10 mouse cellular contexts compared by ENCODE assay signal in the genomic region with DNA sequence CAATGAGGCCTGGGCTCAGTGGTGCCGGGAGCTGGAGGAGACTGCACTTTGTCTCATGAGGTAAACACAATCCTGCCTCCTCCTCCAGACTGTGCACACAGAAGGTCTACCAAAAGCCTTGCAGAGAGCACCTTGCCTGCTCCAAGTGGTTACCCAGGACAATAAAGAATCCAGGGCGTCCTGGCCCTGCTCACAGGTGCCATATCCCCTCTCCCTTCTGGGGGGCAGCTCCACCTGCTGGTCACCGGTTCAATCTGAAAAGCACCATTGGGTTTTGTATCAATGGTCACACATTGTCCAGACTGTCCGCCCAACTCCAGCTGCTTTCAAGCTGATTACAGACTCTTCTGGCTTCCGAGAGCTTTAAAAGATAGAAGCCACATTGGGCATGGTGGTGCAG. TPM values are rescaled to one million over a fixed set of nuclear protein-coding genes. Genes with fewer than 3 reads are reported as not detected.
DNase-seq lines count a peak whose midpoint lies in the region; ATAC-seq and TF ChIP-seq lines count a peak whose summit lies in the region.
"Had no signal": no experiment of that assay in that cellular context is flagged by ENCODE, and none has a peak within 500 bp of the region (broad histone marks: within the 10 kb centered on the region; RNA-seq: fewer than 3 reads in every experiment).

No protein-coding gene starts in this region.

- no peaks in the 10 kb centered on the region for H3K27me3 ChIP-seq in intestine, embryonic 14.5 days (replicated peaks; ENCODE audit: control insufficient read depth, insufficient read depth, low read length)
- no peaks in the 10 kb centered on the region for H3K27me3 ChIP-seq in intestine, embryonic 15.5 days (replicated peaks)
- peaks cover 11% of the 10 kb centered on the region for H3K27me3 ChIP-seq in E14TG2a.4 (ENCODE audit: insufficient read depth, low read length)
- H3K27me3 ChIP-seq in lung, embryonic 14.5 days (ENCODE audit: insufficient read depth, low read length) = no peaks in the 10 kb centered on the region
- H3K27me3 ChIP-seq: lung, embryonic 15.5 days had no signal

- WGBS in intestine, embryonic 14.5 days = 43% methylated on average over 5 of the region's 5 CpGs
- WGBS in intestine, embryonic 15.5 days = 45% methylated on average over 5 of the region's 5 CpGs
- 56% methylated on average over 5 of the region's 5 CpGs for WGBS in lung, embryonic 14.5 days

- no peaks in the 10 kb centered on the region for H3K4me1 ChIP-seq in intestine, embryonic 14.5 days (replicated peaks; ENCODE audit: control insufficient read depth, insufficient read depth, low read length)
- no peaks in the 10 kb centered on the region for H3K4me1 ChIP-seq in intestine, embryonic 15.5 days (replicated peaks)
- peaks cover 15% of the 10 kb centered on the region for H3K4me1 ChIP-seq in E14TG2a.4 (replicated peaks; ENCODE audit: low read depth, low read length)
- H3K4me1 ChIP-seq in lung, embryonic 14.5 days (ENCODE audit: insufficient read depth) = no peaks in the 10 kb centered on the region
- H3K4me1 ChIP-seq: lung, embryonic 15.5 days had no signal

- no peak overlapping the region for H3K9ac ChIP-seq in intestine, embryonic 14.5 days (ENCODE audit: low read length)
- H3K9ac ChIP-seq in intestine, embryonic 15.5 days = no peak overlapping the region
- H3K9ac ChIP-seq in lung, embryonic 14.5 days = no peak overlapping the region
- H3K9ac ChIP-seq: lung, embryonic 15.5 days had no signal

- H3K9me3 ChIP-seq in intestine, embryonic 14.5 days (ENCODE audit: control insufficient read depth, low read length) = peaks cover 3% of the 10 kb centered on the region; the same call in 1 of the 2 replicates
- no peaks in the 10 kb centered on the region for H3K9me3 ChIP-seq in intestine, embryonic 15.5 days
- peaks cover 4% of the 10 kb centered on the region for H3K9me3 ChIP-seq in E14TG2a.4 (ENCODE audit: low read length)
- peaks cover 8% of the 10 kb centered on the region; the same call in 1 of the 2 replicates for H3K9me3 ChIP-seq in lung, embryonic 14.5 days (ENCODE audit: low read depth, low read length)
- H3K9me3 ChIP-seq: lung, embryonic 15.5 days had no signal

- no peak overlapping the region for H3K4me2 ChIP-seq in intestine, embryonic 14.5 days (ENCODE audit: low read length)
- no peak overlapping the region for H3K4me2 ChIP-seq in intestine, embryonic 15.5 days (replicated peaks)
- no peak overlapping the region for H3K4me2 ChIP-seq in lung, embryonic 14.5 days
- H3K4me2 ChIP-seq: lung, embryonic 15.5 days had no signal

- H3K27ac ChIP-seq in intestine, embryonic 14.5 days (ENCODE audit: low read depth) = no peak overlapping the region
- no peak overlapping the region for H3K27ac ChIP-seq in intestine, embryonic 15.5 days
- no peak overlapping the region for H3K27ac ChIP-seq in lung, embryonic 14.5 days (ENCODE audit: low read depth)
- H3K27ac ChIP-seq: lung, embryonic 15.5 days had no signal

- peak; percentile 45 for TF ChIP-seq CTCF in E14TG2a.4 (conservative IDR thresholded peaks at IDR 0.05; ENCODE audit: low read length)
- TF ChIP-seq CTCF in lung, embryonic 14.5 days (IDR thresholded peaks at IDR 0.05; ENCODE audit: low read depth) = peak; percentile 64

- no peaks in the 10 kb centered on the region for H3K36me3 ChIP-seq in intestine, embryonic 14.5 days (ENCODE audit: control insufficient read depth, insufficient read depth, low read length)
- no peaks in the 10 kb centered on the region for H3K36me3 ChIP-seq in intestine, embryonic 15.5 days
- no peaks in the 10 kb centered on the region for H3K36me3 ChIP-seq in E14TG2a.4 (ENCODE audit: insufficient read depth, low read length)
- no peaks in the 10 kb centered on the region for H3K36me3 ChIP-seq in lung, embryonic 14.5 days (ENCODE audit: insufficient read depth)
- H3K36me3 ChIP-seq: lung, embryonic 15.5 days had no signal

- DNase-seq in intestine, embryonic 14.5 days (ENCODE audit: low spot score) = no peak
- peak; percentile 51 for DNase-seq in lung, embryonic 14.5 days
- DNase-seq in left cerebral cortex, adult 18-20 months (ENCODE audit: low spot score in 2 of 2) = no peak
- DNase-seq in gastrocnemius, postnatal 36 days = no peak
- no peak for DNase-seq in layer of hippocampus, postnatal 25 days (ENCODE audit: extremely low spot score in 1 of 2, low spot score in 1 of 2)
- DNase-seq: right cerebral cortex, postnatal 4 days had no signal

- 0 out of 2 replicates have a peak, but pooled peaks have one; percentile 55 for ATAC-seq in intestine, embryonic 14.5 days (replicated peaks; ENCODE audit: low FRiP score, low TSS enrichment, low read depth)
- no peak for ATAC-seq in intestine, embryonic 15.5 days
- peak; percentile 65 for ATAC-seq in common myeloid progenitor, adult 5-6 weeks (replicated peaks; ENCODE audit: low read depth, poor library complexity, severe bottlenecking)
- no peak for ATAC-seq in lung, embryonic 14.5 days (ENCODE audit: insufficient read depth)

- intact Hi-C loops in gastrocnemius, postnatal 36 days (cut with DNase I) = no loop called here

- H3K4me3 ChIP-seq in intestine, embryonic 14.5 days (ENCODE audit: low read depth, low read length) = no peak overlapping the region
- no peak overlapping the region for H3K4me3 ChIP-seq in intestine, embryonic 15.5 days (replicated peaks)
- no peak overlapping the region for H3K4me3 ChIP-seq in E14TG2a.4 (replicated peaks; ENCODE audit: low read length)
- H3K4me3 ChIP-seq in lung, embryonic 14.5 days (ENCODE audit: low read depth, low read length) = no peak overlapping the region
- H3K4me3 ChIP-seq: lung, embryonic 15.5 days had no signal

RNA-seq across cellular contexts. Expression of a gene that starts 32.0 kb away (rescaled TPM):
- 123 and 129 TPM in 2 replicates for polyA plus RNA-seq in intestine, embryonic 14.5 days (2014; fragmentation: Nextera tagmentation; extraction: Ambion mirVana)
- 99.8 and 112 TPM in 2 replicates for polyA plus RNA-seq in intestine, embryonic 15.5 days (2015; fragmentation: Nextera tagmentation; extraction: Ambion mirVana)
- total RNA-seq in common myeloid progenitor, adult 5-6 weeks (2017) = 109 and 111 TPM in 2 replicates
- 133 and 135 TPM in 2 replicates for polyA plus RNA-seq in lung, embryonic 14.5 days (2014; fragmentation: Nextera tagmentation; extraction: Ambion mirVana)
- total RNA-seq in left cerebral cortex, adult 18-20 months (2021) = 100 to 1,000 TPM in 1 of 2 experiments, 10 to 100 TPM in 1; 89.0 to 101 TPM
- 10 to 100 TPM; 40.0 to 43.3 TPM for total RNA-seq in gastrocnemius, postnatal 36 days (2021)
- 10 to 100 TPM; 75.7 to 87.6 TPM for total RNA-seq in layer of hippocampus, postnatal 25 days (2021)

RNA-seq across cellular contexts. Expression of a gene that starts 42.9 kb away (rescaled TPM):
- polyA plus RNA-seq in intestine, embryonic 14.5 days (2014; fragmentation: Nextera tagmentation; extraction: Ambion mirVana) = 0.95 and 1.4 TPM in 2 replicates
- 1.0 and 1.1 TPM in 2 replicates for polyA plus RNA-seq in intestine, embryonic 15.5 days (2015; fragmentation: Nextera tagmentation; extraction: Ambion mirVana)
- total RNA-seq in common myeloid progenitor, adult 5-6 weeks (2017) = 0.39 and 0.73 TPM in 2 replicates
- polyA plus RNA-seq in lung, embryonic 14.5 days (2014; fragmentation: Nextera tagmentation; extraction: Ambion mirVana) = 2.9 and 4.6 TPM in 2 replicates
- 1 to 10 TPM; 3.3 to 4.4 TPM for total RNA-seq in left cerebral cortex, adult 18-20 months (2021)
- under 1 TPM; 0.23 to 0.47 TPM for total RNA-seq in gastrocnemius, postnatal 36 days (2021)
- total RNA-seq in layer of hippocampus, postnatal 25 days (2021) = 1 to 10 TPM; 2.8 TPM

Comparison
In these comparisons a context has a peak if more than half of its experiments do, and no peak if none do; other contexts are left out.
1. ATAC-seq: peak in intestine, embryonic 14.5 days (single experiment) and common myeloid progenitor, adult 5-6 weeks (single experiment); none in intestine, embryonic 15.5 days (single experiment) and lung, embryonic 14.5 days (single experiment).